Mouse (Mus musculus): ENCODE measurements around the gene Ino80. TPM values are rescaled to one million over a fixed set of nuclear protein-coding genes. Genes with fewer than 3 reads are reported as not detected.
"Not testable (repeated sequence)": the region's sequence is repeated elsewhere in the genome, so short reads cannot be mapped to it uniquely, and the experiment has no call there.

Gene Ino80
- 4.1 and 4.6 TPM in 2 replicates for polyA plus RNA-seq (2016; fragmentation: Nextera tagmentation; extraction: Ambion mirVana)

GRCm38 (mm10) chr2:119477571-119478396 is at the start of gene Ino80:
Ino80 (minus strand) TSS chr2:119477687.
- Histone ChIP-seq H3K27me3 (ENCODE audit: poor library complexity, severe bottlenecking) (no peaks in the 10 kb centered on the region), H3K4me3 (peak within 1 kb of the TSS; percentile 84), H3K4me1 (peaks cover 27% of the 10 kb centered on the region), H3K27ac (peak within 1 kb of the TSS; percentile 100), H3K36me3 (replicated peaks) (peaks cover 19% of the 10 kb centered on the region), H3K9me3 (no peaks in the 10 kb centered on the region)
- 0% methylated on average over 60 of the region's 72 CpGs for WGBS
- peak; percentile 98 for DNase-seq (ENCODE audit: extremely low spot score, low spot score)

- H3K27ac ChIP-seq = no peak overlapping the region
- no peak overlapping the region for H3K4me3 ChIP-seq
- no peak for DNase-seq (ENCODE audit: extremely low spot score, low spot score)
- no peaks in the 10 kb centered on the region for H3K4me1 ChIP-seq
- H3K27me3 ChIP-seq (ENCODE audit: poor library complexity, severe bottlenecking) = no peaks in the 10 kb centered on the region
- WGBS = 61% methylated on average over 4 of the region's 4 CpGs
- H3K36me3 ChIP-seq (replicated peaks) = no peaks in the 10 kb centered on the region
- H3K9me3 ChIP-seq = no peaks in the 10 kb centered on the region
These were observed 47.9 kb upstream of the Ino80 start for GRCm38 (mm10) chr2:119525422-119525821.

GRCm38 (mm10) chr2:119523836-119524235 is 46.3 kb upstream of the Ino80 start:
- no peak overlapping the region for H3K27ac ChIP-seq
- H3K36me3 ChIP-seq (replicated peaks) = no peaks in the 10 kb centered on the region
- no peaks in the 10 kb centered on the region for H3K9me3 ChIP-seq
- 87% methylated on average over 4 of the region's 4 CpGs for WGBS
- DNase-seq (ENCODE audit: extremely low spot score, low spot score) = no peak
- no peak overlapping the region for H3K4me3 ChIP-seq
- H3K4me1 ChIP-seq = no peaks in the 10 kb centered on the region
- no peaks in the 10 kb centered on the region for H3K27me3 ChIP-seq (ENCODE audit: poor library complexity, severe bottlenecking)

- Histone ChIP-seq H3K4me3 (no peak overlapping the region), H3K9me3 (no peaks in the 10 kb centered on the region), H3K27me3 (ENCODE audit: poor library complexity, severe bottlenecking) (no peaks in the 10 kb centered on the region), H3K27ac (no peak overlapping the region), H3K36me3 (replicated peaks) (no peaks in the 10 kb centered on the region), H3K4me1 (no peaks in the 10 kb centered on the region)
- WGBS = 77% methylated on average over 7 of the region's 7 CpGs
- DNase-seq (ENCODE audit: extremely low spot score, low spot score) = no peak
These were observed 43.1 kb upstream of the Ino80 start for GRCm38 (mm10) chr2:119520550-119520949.

GRCm38 (mm10) chr2:119516811-119517210 is 39.3 kb upstream of the Ino80 start:
- H3K4me3 ChIP-seq = no peak overlapping the region
- WGBS = 71% methylated on average over 5 of the region's 5 CpGs

GRCm38 (mm10) chr2:119514026-119514522 is 36.6 kb upstream of the Ino80 start:
- WGBS = 90% methylated on average over 3 of the region's 3 CpGs
- Histone ChIP-seq H3K27ac (no peak overlapping the region), H3K4me3 (no peak overlapping the region), H3K9me3 (no peaks in the 10 kb centered on the region), H3K4me1 (no peaks in the 10 kb centered on the region), H3K27me3 (ENCODE audit: poor library complexity, severe bottlenecking) (no peaks in the 10 kb centered on the region), H3K36me3 (replicated peaks) (no peaks in the 10 kb centered on the region)
- DNase-seq (ENCODE audit: extremely low spot score, low spot score) = no peak

More at GRCm38 (mm10) chr2:119516811-119517210, 39.3 kb upstream of the Ino80 start:
- Histone ChIP-seq H3K9me3 (no peaks in the 10 kb centered on the region), H3K27ac (no peak overlapping the region), H3K27me3 (ENCODE audit: poor library complexity, severe bottlenecking) (no peaks in the 10 kb centered on the region), H3K4me1 (no peaks in the 10 kb centered on the region), H3K36me3 (replicated peaks) (no peaks in the 10 kb centered on the region)
- DNase-seq (ENCODE audit: extremely low spot score, low spot score) = no peak

- H3K9me3 ChIP-seq = no peaks in the 10 kb centered on the region
- H3K27me3 ChIP-seq (ENCODE audit: poor library complexity, severe bottlenecking) = no peaks in the 10 kb centered on the region
- no peak for DNase-seq (ENCODE audit: extremely low spot score, low spot score)
- WGBS = 84% methylated on average over 3 of the region's 3 CpGs
- no peaks in the 10 kb centered on the region for H3K4me1 ChIP-seq
- no peak overlapping the region for H3K27ac ChIP-seq
- H3K36me3 ChIP-seq (replicated peaks) = no peaks in the 10 kb centered on the region
- H3K4me3 ChIP-seq = no peak overlapping the region
These were observed 34.8 kb upstream of the Ino80 start for GRCm38 (mm10) chr2:119512292-119512691.

GRCm38 (mm10) chr2:119510856-119511255 is 33.4 kb upstream of the Ino80 start:
- no peaks in the 10 kb centered on the region for H3K9me3 ChIP-seq
- H3K4me3 ChIP-seq = no peak overlapping the region
- no peak for DNase-seq (ENCODE audit: extremely low spot score, low spot score)
- H3K27ac ChIP-seq = no peak overlapping the region
- 89% methylated on average over 2 of the region's 2 CpGs for WGBS
- H3K27me3 ChIP-seq (ENCODE audit: poor library complexity, severe bottlenecking) = no peaks in the 10 kb centered on the region
- no peaks in the 10 kb centered on the region for H3K36me3 ChIP-seq (replicated peaks)
- H3K4me1 ChIP-seq = no peaks in the 10 kb centered on the region

- H3K4me3 ChIP-seq; H3K36me3 ChIP-seq (replicated peaks); DNase-seq (ENCODE audit: extremely low spot score, low spot score); H3K9me3 ChIP-seq; H3K27ac ChIP-seq; H3K27me3 ChIP-seq (ENCODE audit: poor library complexity, severe bottlenecking); H3K4me1 ChIP-seq: not testable (repeated sequence)
- 67% methylated on average over 7 of the region's 7 CpGs for WGBS
These were observed 31.0 kb upstream of the Ino80 start for GRCm38 (mm10) chr2:119508518-119508917.

- Histone ChIP-seq H3K9me3 (no peaks in the 10 kb centered on the region), H3K4me3 (no peak overlapping the region), H3K27me3 (ENCODE audit: poor library complexity, severe bottlenecking) (no peaks in the 10 kb centered on the region), H3K36me3 (replicated peaks) (no peaks in the 10 kb centered on the region), H3K4me1 (no peaks in the 10 kb centered on the region), H3K27ac (no peak overlapping the region)
- DNase-seq (ENCODE audit: extremely low spot score, low spot score) = no peak
These were observed 29.6 kb upstream of the Ino80 start for GRCm38 (mm10) chr2:119507108-119507507.

GRCm38 (mm10) chr2:119500965-119501652 is 23.6 kb upstream of the Ino80 start:
- Histone ChIP-seq H3K4me1 (no peaks in the 10 kb centered on the region), H3K27ac (no peak overlapping the region), H3K27me3 (ENCODE audit: poor library complexity, severe bottlenecking) (no peaks in the 10 kb centered on the region), H3K9me3 (no peaks in the 10 kb centered on the region), H3K36me3 (replicated peaks) (no peaks in the 10 kb centered on the region), H3K4me3 (no peak overlapping the region)
- DNase-seq (ENCODE audit: extremely low spot score, low spot score) = no peak
- 87% methylated on average over 2 of the region's 2 CpGs for WGBS

- Histone ChIP-seq H3K27ac (no peak overlapping the region), H3K27me3 (ENCODE audit: poor library complexity, severe bottlenecking) (no peaks in the 10 kb centered on the region), H3K9me3 (no peaks in the 10 kb centered on the region), H3K4me3 (no peak overlapping the region), H3K36me3 (replicated peaks) (no peaks in the 10 kb centered on the region), H3K4me1 (no peaks in the 10 kb centered on the region)
- no peak for DNase-seq (ENCODE audit: extremely low spot score, low spot score)
- WGBS = 94% methylated on average over 2 of the region's 2 CpGs
These were observed 21.4 kb upstream of the Ino80 start for GRCm38 (mm10) chr2:119498859-119499258.

GRCm38 (mm10) chr2:119496082-119496481 is 18.6 kb upstream of the Ino80 start:
- 94% methylated on average over 2 of the region's 2 CpGs for WGBS
- no peak for DNase-seq (ENCODE audit: extremely low spot score, low spot score)
- Histone ChIP-seq H3K27me3 (ENCODE audit: poor library complexity, severe bottlenecking) (no peaks in the 10 kb centered on the region), H3K9me3 (no peaks in the 10 kb centered on the region), H3K4me1 (no peaks in the 10 kb centered on the region), H3K4me3 (no peak overlapping the region), H3K27ac (no peak overlapping the region), H3K36me3 (replicated peaks) (no peaks in the 10 kb centered on the region)

Data from forebrain, embryonic 10.5 days (tissue).